Comparison of ENCODE assay signal across 8 mouse cellular contexts in genomic region chr6:55950345-55951110, GRCm38 (mm10).
DNase-seq lines count a peak whose midpoint lies in the region; ATAC-seq lines count a peak whose summit lies in the region.

No protein-coding gene starts in this region.

- DNase-seq in CD4-positive helper T cell, adult 2 months (ENCODE audit: low read depth, low spot score), result peak; percentile 6
- DNase-seq in adipocyte (ENCODE audit: low spot score), result peak; percentile 82
- DNase-seq in embryo, embryonic 10 days (ENCODE audit: low spot score), result peak; percentile 83
- peak; percentile 12 to 36 for DNase-seq in heart, adult 9 months (ENCODE audit: low spot score in 2 of 2)
- peak; percentile 63 for DNase-seq in kidney, postnatal 14 days
- DNase-seq in liver, embryonic 11.5 days (ENCODE audit: low spot score), result no peak
- DNase-seq in spleen, postnatal 14 days (ENCODE audit: low spot score in 2 of 2), result no peak

- no peaks in the 10 kb centered on the region for H3K36me3 ChIP-seq in liver, embryonic 11.5 days (ENCODE audit: control insufficient read depth, insufficient read depth, low read length)
- no peaks in the 10 kb centered on the region for H3K36me3 ChIP-seq in neural tube, embryonic 13.5 days

- peak; percentile 54; the same call in 1 of the 2 replicates for ATAC-seq in liver, embryonic 11.5 days (replicated peaks; ENCODE audit: low FRiP score)
- peak; percentile 96 for ATAC-seq in neural tube, embryonic 13.5 days (ENCODE audit: low read depth)

- H3K4me3 ChIP-seq in liver, embryonic 11.5 days (ENCODE audit: low read depth, low read length), result no peak overlapping the region
- no peak overlapping the region for H3K4me3 ChIP-seq in neural tube, embryonic 13.5 days

- no peaks in the 10 kb centered on the region for H3K4me1 ChIP-seq in liver, embryonic 11.5 days (replicated peaks; ENCODE audit: control insufficient read depth, insufficient read depth, low read length)
- H3K4me1 ChIP-seq in neural tube, embryonic 13.5 days (replicated peaks), result no peaks in the 10 kb centered on the region

- no peaks in the 10 kb centered on the region for H3K9me3 ChIP-seq in liver, embryonic 11.5 days (ENCODE audit: control insufficient read depth, low read length)
- H3K9me3 ChIP-seq in neural tube, embryonic 13.5 days, result no peaks in the 10 kb centered on the region

- no peak overlapping the region for H3K4me2 ChIP-seq in liver, embryonic 11.5 days
- no peak overlapping the region for H3K4me2 ChIP-seq in neural tube, embryonic 13.5 days

- H3K9ac ChIP-seq in liver, embryonic 11.5 days (ENCODE audit: low read depth, low read length), result no peak overlapping the region
- H3K9ac ChIP-seq in neural tube, embryonic 13.5 days, result no peak overlapping the region

- no peaks in the 10 kb centered on the region for H3K27me3 ChIP-seq in liver, embryonic 11.5 days (replicated peaks; ENCODE audit: control insufficient read depth, insufficient read depth, low read length)
- H3K27me3 ChIP-seq in neural tube, embryonic 13.5 days, result no peaks in the 10 kb centered on the region

- no peak overlapping the region for H3K27ac ChIP-seq in liver, embryonic 11.5 days (ENCODE audit: low read depth, low read length)
- H3K27ac ChIP-seq in neural tube, embryonic 13.5 days (replicated peaks), result no peak overlapping the region

- 69% methylated on average over 8 of the region's 8 CpGs for WGBS in liver, embryonic 11.5 days
- 74% methylated on average over 8 of the region's 8 CpGs for whole genome bisulfite sequencing in neural tube, embryonic 13.5 days

Comparison
In these comparisons a context has a peak if more than half of its experiments do, and no peak if none do; other contexts are left out.
1. DNase-seq: peak in CD4-positive helper T cell, adult 2 months (single experiment), adipocyte (single experiment), embryo, embryonic 10 days (single experiment), heart, adult 9 months (2 of 2) and kidney, postnatal 14 days (single experiment); none in liver, embryonic 11.5 days (single experiment) and spleen, postnatal 14 days (0 of 2).